Mouse (Mus musculus): ENCODE results near the gene Capzb.

The Capzb gene

DNA sequence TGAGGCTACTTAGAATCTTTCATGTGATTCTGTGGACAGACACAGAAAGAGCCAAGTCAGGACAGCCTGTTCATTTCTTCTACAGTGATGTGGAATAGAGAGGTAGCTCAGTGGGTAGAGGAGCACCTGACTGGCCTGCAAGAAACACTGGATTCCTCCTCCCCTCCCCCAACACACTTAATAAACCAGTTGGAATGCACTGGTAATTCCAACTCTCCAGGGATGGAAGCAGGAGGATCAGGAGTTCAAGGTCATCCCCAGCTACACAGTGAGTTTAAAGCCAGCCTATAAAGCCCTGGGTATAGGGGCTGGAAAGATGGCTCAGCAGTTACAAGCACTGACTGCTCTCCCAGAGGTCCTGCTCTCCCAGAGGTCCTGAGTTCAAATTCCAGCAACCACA lies 10.2 kb upstream of the Capzb start:
- no peak for DNase-seq

DNA sequence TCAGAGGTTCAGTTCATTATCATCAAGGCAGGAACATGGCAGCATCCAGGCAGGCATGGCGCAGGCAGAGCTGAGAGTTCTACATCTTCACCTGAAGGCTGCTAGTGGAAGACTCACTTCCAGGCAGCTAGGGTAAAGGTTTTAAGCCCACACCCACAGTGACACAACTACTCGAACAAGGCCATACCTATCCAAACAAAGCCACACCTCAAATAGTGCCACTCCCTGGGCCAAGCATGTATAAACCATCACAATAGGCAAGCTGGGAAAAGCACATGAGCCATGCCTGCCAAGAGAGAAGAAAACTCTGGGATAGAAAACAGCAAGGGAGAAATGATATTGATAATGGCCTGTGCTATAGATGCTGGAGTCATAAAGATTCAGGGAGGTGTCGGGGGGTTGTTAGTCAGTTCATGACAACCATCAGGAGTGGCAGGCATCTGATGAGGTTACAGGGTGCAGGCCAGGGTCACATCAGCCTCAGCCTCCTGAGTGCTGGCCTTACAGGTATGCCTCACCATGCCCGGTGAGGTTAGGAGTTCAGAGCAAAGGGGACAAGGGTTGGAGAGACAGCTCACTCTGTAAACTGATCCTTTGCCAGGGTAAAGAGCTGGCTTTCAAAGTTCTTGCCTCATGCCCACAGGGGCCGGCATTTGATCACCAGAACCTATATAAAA lies 6.8 kb upstream of the Capzb start:
- no peak for DNase-seq

DNA sequence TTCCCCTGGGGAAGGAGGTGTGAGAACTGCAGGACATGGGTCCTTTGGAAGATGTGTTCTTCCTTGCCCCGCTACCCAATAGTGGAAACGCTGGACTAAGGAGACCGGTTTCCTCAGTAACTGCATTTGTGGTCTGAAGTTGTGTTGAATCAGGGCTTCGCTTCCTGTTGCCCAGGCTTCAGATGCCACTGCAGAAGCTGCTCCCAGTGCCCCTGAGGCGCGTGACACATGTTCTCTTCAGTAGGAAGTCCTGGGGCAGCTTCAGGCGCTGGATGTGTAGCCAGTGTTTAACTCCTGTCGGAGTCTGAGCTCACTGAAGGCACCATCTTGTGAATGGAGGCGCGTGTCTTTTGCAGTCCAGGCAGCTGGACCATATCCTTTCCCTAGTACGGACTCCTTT lies 4.8 kb upstream of the Capzb start:
- DNase-seq, result peak; percentile 98

DNA sequence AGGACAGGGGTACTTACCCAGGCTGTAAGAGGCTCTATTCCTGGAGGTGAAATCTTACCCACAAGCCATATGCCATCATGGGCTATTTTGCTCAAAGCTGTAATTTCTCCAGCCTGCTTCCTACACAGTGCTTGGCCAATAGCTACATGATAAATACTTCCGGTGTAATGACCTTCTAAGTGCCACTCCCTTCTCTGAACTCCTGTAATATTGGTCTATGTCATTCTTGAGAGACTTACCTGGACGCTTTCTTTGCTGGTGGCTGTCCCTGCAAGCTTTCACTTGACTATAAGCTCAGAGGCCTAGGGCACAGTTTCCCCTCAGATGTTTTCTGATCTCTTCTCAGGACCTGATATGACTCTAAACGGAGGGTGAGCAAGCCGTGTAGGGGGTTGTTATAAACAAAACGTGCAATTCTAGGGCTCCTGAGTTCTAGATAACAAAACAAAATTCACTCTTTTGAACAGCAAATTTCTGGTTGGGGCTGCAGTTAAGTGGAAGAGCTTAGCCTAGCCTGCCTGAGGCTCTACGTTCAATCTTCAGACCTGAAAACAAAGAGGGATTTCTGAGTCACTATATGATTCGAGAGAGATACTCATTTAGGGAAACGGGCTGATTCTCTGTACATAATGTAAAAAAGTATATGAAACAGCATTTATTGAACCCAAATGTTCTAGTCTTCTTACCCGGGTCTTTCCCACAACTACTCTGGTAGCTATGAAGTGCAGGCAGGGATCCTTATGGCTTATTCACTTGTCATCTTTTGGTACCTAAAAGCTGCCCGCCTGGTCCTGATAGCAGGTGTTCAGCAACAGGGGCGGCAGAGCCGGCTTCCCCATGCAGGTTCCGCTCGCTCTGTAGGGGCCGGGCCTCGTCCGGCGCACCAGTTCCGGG lies 847 bp upstream of the Capzb start:
- no peak for DNase-seq

DNA sequence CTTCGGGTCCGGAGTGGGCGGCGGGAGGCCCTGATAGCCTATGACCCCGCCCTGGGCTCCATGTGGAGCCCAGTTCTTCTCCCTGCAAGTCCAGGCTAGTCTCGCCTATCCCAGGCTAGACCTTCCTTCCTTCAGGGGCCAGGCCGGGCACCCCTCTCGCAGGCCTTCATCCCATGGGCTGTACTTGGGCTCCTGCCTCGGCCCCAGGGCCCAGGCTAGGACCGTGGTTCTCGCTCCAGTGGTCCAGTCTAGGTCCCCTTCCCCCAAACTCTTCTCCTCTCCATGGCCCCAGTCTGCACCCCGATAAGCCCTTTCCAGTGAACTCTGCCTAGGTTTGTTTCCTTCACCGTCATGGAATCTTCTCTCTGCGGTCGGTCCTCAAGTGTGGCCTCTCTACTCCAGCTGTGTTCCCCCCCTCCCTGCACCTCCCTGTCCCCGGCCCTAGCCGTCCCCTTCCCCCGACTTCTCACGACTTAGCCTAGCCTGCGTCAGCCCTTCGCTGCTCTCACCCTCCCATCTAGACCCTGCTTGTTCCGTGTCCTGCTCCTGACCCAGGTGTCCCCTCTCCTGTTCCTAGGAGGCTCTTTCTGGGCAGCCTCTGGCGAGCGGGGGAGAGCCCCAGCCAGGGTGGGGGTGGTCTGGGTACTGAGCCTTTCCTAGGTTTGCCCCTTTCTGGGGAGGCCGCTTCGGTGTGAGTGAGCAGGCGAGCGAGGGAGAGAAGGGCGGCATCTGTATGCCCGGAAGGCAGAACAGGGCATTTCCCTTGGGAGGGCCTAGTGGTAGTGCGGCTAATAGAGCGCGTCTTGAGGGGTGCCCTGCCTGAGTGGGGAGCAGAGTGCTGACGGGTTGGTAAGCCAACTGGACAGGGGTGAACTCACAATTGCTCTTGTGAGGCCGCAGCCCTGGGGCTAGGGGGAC lies 736 bp downstream of the Capzb start:
- DNase-seq, result no peak

DNA sequence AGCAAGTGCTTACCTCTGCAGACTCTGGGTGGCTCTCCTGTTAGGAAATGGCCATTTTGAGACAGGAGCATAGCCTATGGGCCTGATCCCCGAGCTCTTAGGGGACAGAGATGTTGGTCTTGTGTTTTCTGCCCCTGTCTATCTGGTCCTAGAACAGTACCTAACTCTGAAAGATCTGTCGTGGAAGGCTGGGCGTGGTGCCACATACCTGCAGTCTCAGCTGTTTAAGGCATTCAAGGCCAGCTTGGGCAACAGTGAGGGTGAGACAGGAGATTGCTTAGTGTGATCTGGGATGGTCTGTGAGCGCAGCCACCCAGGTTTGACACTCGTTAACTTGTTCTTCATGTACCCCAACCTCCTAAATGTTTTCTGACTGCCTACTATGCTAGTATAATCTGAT lies 2.4 kb downstream of the Capzb start:
- peak; percentile 92 for DNase-seq

DNA sequence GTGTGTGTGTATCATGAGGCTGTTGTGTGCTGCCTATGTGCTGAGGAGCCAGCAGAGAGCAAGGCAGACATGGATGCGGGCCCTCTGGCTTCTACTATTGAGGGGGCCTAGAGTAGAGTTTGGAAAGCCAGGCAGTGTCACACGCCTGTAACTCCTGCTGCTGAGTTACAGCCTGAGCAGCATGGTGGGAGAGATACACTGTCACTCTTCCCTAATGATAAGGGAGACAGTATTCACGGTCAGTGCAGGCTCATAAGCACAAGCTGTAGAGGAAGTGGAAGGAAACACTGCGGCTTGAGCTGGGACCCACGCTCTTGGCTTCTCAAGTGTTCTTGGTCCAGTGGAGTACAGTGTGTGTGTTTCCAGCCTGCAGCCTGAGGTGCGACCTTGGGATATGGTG lies 3.8 kb downstream of the Capzb start:
- peak; percentile 92 for DNase-seq

DNA sequence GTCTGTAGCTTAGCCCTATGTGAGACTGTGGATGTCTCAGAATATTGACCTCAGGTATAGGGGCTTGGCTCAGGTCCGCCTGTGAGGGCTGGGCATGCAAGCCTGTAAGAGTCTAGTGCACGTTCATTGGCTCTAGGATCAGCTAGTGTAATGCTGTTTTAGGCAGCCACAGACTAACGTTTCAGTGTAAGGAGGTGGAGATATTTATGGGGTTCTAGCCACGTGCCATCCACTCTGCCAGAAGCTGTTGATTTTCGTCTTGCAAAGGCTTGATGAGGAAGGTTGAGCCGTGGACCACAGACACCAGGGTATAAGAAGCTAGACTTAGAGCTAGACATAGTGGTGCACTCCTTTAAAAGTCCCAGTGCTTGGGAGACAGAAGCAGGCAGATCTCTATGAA lies 4.2 kb downstream of the Capzb start:
- no peak for DNase-seq

DNA sequence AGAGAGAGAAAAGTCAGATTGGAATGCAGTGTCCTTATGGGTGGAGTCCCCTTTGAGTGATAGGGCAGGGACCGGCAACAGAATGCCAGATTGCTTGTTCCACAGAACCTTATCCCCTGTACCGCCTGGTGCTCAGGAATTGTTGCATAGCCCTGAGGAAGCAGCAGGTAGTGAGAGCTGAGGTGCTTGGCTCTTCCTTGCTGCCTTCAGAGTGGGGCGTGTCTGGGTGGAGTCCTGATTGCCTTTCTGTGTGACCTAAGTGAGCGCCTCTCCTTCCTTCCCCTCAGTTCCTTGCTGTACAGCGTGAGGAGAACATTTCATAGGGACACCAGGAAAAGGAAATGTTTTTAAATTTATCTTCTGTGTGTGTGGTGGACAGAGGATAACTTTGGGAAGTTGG lies 4.8 kb downstream of the Capzb start:
- DNase-seq, result peak; percentile 96

DNA sequence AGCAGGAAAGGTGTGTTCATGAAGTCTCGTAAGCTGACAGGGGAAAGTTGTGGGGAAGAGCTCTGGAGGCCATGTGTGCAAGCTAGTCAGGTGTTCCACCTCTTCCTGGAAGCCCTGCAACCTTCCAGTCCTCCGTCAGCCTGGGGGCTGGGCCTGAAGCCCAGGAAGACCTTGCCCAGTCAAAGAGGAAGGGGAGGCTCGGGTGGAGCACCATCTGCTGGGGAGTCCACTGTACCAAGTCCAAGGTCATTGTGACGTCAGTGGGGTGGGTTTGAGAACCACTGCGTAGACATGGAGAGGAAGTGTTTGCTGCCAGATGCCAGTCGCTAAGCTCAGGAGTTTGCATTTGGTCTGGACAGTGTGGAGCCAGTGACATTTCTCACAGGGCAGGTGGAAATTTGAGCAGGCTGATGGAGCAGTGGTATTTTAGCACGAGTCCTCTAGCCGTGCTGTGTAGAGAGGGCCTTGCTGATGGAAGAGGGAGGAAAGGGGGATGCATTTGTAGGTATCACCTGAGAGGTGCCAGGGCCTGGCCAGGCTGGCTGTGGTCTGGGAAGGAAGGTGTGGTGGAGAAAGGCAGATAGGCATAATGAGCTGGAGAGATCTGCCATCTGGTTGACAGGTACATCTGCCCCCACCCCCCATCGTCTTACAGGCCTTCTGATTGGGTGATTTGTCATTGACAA lies 5.4 kb downstream of the Capzb start:
- peak; percentile 99 for DNase-seq

DNA sequence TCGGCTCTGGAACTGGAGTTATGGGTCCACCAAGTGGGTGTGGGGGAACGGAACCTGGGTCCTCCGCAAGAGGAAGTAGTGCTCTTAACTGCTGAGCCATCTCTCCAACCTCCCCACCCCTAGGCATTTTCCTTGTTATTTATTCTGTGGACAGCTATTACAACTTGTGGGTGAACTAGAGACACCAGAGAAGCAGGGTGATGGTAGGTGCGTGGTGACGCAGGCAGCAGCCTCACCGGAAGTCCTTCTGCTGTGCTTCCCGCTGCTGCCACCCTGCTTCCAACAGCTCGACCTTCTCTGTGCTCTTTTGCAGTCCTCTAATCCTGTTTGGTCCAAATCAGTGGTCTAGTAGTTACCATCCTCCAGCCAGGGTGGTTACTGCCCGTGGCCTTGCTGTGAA lies 6.4 kb downstream of the Capzb start:
- no peak for DNase-seq

DNA sequence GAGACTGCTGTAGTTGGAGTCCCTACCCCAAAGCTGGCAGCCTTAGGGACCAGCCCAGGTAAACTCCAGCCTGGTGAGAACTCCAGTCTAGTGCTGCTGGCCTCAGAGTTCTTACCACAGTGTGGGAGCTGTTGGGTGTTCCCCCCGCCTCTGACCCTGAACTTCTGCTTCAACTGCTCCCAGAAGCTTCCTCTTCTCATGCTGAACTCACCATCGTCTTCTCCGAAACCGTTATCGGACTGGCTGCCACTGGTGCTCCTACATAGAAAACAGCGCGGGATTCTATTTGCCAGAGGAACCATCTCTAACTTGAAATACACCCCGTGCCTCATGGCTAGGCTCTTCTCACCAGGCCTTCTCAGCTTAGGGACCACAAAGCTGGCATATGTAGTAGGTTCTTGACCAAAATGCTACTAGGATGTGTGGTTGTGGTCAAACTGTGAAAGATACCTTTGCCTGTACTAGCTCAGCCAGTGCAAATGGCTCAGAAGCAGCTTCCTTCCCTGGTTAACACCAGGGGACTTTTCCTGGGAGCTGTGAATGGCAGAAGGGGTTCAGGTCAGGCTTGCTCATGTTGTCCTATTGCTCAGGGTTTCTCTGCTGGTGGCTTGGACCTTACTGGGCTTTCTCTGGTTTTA lies 7.1 kb downstream of the Capzb start:
- DNase-seq, result no peak

DNA sequence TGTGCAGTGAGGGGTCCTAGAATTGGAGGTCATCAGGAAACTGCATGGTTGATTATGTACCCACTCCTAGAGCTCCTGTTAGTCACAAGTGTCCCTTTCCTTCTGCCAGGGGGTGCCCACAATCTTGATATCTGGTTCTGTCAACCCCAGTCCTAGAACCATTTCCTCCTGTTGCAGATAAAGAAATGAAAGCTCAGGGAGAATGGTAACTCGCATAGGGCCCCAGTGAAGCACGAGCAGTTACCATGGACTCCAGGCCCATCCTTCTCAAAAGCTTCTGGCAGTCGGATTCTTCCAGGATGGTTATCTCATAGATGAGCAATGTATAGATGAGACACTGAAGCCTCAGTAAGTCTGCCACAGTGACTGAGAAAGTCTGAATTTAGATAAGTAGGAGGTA lies 8.2 kb downstream of the Capzb start:
- DNase-seq, result no peak

DNA sequence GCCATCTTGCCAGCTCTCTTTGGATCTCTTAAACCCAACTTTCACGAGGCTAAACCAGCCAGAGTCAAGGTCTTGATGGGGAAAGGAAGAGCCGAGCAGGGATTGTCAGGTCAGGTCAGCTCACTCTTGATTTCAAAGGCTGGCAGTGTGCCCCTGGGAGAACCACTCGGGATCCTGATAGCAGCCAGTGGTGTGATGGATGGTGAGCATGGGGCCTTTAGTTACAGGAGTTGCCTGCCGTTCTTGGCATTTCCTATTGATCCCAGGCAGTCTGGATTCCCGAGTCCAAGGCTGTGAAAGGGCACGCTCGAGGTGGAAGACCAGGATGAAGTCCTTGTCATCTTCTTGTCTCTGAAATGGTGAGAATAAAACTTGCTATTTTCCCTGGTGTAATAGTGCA lies 9.9 kb downstream of the Capzb start:
- DNase-seq, result no peak

DNA sequence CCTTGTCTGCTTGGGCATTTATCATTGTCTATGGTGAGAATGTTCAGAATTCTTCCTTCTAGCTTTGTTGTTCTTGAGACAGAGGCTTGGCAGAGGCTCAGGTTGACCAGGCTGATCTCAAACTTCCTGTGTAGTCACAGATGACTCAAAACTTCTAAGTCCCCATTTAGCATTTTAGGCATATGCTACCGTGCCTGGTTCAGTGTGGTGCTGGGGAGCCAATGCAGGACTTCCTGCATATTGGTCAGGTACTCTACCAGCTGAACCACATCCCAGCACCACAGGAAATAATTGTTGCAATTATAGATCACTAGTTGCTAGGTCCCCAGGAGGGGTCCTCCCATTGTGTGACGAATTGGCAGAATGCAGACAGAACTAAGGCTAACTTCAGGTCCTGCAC lies 10.7 kb downstream of the Capzb start:
- no peak for DNase-seq

DNA sequence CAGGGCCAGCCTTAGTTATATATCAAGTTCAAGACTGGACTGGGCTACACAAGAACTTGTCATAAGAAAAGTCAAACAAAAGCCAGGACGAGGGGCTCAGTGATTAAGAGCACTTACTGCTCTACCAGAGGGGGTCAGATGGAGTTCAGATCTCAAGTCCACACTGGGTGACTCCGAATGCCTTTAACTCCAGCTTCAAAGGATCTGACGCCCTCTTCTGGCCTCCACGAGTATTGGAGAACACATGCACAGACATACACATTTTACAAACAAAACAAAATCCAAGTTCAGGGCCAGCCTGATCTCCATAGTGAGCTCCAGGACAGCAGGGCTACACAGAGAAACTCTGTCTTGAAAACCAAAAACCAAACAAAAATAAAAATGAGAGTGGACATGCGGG lies 13.1 kb downstream of the Capzb start:
- DNase-seq, result no peak

DNA sequence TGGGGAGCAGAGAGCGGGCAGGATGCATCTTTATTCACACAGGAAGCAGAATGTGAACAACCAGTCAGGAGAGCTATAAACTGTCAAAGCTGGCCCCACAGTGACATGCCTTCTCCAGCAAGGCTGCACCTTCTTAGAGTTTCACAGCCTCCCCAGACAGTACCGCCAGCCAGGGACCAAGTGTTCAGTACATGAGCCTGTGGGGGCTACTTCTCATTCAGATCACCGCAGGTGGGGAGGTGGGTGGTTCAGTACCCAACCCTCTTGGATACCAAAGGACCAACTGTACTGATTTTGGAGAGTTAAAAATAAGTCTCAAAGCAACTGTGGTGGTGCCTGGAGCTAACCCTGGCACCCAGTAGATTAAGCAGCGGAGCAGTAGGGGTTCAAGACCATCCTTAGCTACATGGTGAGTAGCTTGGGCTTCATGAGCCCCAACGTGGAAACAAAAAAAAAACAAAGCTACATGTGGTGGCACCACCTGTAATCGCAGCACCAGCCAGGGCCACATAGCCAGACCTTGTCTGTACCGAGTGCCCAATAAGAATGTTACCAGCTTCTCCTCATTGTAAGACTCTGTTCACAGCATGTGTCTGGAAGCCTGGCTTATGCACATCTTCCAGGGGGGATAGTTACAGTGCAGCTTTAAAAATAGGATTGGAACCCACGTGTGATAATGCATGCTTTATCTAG lies 13.8 kb downstream of the Capzb start:
- DNase-seq, result no peak

DNA sequence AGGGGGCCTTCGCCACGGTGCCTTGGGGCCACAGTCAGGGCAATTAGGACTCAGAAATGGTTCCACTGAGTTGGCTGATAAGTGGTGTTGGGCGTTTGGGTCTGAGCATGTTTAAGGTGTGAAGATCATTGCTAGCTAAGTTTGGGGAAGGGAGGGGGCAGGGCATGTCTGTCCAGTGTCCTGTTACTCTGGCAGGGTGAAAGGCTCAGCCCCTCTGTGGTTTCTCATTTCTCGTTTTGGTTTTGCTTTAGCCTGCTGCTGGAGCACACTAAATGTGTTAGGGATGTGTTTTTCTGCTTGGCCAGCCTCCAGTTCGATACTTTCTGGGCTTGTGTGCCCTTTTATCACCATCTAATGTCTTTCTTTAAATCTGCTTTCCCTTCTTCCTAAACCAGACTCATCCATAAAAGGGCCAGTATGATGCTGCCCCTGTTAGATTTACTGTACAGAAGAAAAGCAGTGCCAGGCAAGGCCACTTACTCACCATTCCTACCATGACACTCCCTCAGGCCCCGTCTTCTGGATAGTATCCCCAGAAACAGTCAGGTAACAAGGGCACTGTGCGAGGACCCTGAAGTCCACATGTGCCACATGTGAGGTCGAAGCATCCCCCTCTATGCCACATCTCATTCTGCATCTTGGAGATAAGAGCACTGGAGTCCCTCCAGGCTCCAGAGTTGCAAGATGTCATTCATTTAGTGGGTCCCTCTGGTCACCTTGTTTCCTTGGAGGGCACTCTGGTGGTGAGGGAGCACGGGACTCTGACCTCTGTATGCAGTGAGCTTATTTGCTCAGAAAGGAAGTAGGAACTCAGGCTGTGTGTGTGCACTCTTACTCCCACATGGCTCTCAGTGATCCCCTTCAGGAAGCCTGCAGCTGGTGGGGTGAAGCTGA lies 15.8 kb downstream of the Capzb start:
- peak; percentile 97 for DNase-seq

DNA sequence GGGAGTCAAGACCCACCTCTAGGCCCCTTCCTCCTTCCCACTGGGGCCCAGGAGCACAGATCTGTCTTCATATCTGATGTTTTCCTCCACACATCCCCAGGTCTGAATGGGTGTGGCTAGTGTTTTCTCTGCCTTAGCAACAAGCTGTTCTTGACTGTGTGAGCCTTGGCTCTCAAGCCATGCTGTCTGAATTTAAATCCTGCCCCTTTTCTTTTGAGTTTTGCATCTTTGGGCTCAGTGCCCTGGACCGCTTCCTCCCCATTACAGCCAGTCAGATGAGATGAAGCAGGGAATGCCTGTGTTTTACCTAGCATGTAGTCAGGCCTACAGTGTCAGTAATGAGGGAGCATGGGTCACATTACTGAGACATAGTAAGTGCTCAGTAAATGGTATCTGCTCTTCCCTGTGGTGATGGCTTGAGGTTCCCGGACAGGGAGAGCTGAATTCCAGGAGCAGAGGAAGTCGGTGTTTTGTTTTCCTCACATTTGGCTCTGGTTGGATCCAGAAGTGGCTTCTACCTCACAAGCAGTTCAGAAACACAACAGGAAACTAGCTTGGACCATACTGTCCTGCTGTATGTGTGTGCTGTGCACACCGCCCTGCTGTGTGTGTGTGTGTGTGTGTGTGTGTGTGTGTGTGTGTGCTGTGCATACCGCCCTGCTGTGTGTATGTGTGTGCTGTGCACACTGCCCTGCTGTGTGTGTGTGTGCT lies 16.6 kb downstream of the Capzb start:
- peak; percentile 97 for DNase-seq
